Mouse (Mus musculus) midbrain, embryonic 11.5 days (tissue): ENCODE data around the gene Raet1e. TPM values are rescaled to one million over a fixed set of nuclear protein-coding genes. Genes with fewer than 3 reads are reported as not detected.
"Not testable (repeated sequence)": the region's sequence is repeated elsewhere in the genome, so short reads cannot be mapped to it uniquely, and the experiment has no call there.

ENCODE experiments used
- ATAC-seq: fragments of 200-750 bp; cut with Nextera tagmentation; 2 replicates; pipeline ENCODE4 v1.8.0; 2017; ENCODE audit warnings: moderate TSS enrichment, moderate library complexity; ENCODE audit not compliant: low FRiP score
- DNase-seq: peaks from one replicate; pipeline ENCODE4 v3.0.0; 2015; ENCODE audit warnings: low spot score; ENCODE audit errors: missing footprints
- H3K27ac ChIP-seq: fragments of 300-500 bp; sonication (generic); 2 replicates; pipeline ENCODE4 v1.5.1; 2014; ENCODE audit warnings: low read depth, low read length
- H3K27me3 ChIP-seq: fragments of 300-500 bp; sonication (generic); 2 replicates; pipeline ENCODE4 v1.6.1; 2014; ENCODE audit warnings: mild to moderate bottlenecking, low read length, moderate library complexity, mixed read lengths; ENCODE audit not compliant: control insufficient read depth, insufficient read depth
- H3K36me3 ChIP-seq: fragments of 300-500 bp; sonication (generic); 2 replicates; pipeline ENCODE4 v1.6.1; 2014; ENCODE audit warnings: mild to moderate bottlenecking, low read length, moderate library complexity, mixed read lengths; ENCODE audit not compliant: control insufficient read depth, insufficient read depth
- H3K4me1 ChIP-seq: fragments of 300-500 bp; sonication (generic); 2 replicates; pipeline ENCODE4 v1.6.1; 2014; ENCODE audit warnings: low read length; ENCODE audit not compliant: control insufficient read depth, insufficient read depth
- H3K4me2 ChIP-seq: fragments of 300-500 bp; sonication (generic); 2 replicates; pipeline ENCODE4 v1.6.1; 2014; ENCODE audit warnings: mild to moderate bottlenecking, moderate library complexity
- H3K4me3 ChIP-seq: fragments of 300-500 bp; sonication (generic); 2 replicates; pipeline ENCODE4 v1.5.1; 2014; ENCODE audit warnings: low read depth, low read length
- H3K9ac ChIP-seq: fragments of 300-500 bp; sonication (generic); 2 replicates; pipeline ENCODE4 v1.6.1; 2014; ENCODE audit warnings: low read length
- H3K9me3 ChIP-seq: fragments of 300-500 bp; sonication (generic); 2 replicates; pipeline ENCODE4 v1.6.1; 2016; ENCODE audit warnings: low read length; ENCODE audit not compliant: control insufficient read depth
- WGBS: fragments of 180-500 bp; shearing (Covaris S2); extraction: QIAGEN DNeasy Blood & Tissue Kit; methylation state at CpG from one replicate; pipeline ENCODE4 v1.1.7; 2014; 5-methylcytosine and 5-hydroxymethylcytosine counted together
- polyA plus RNA-seq: library from polyadenylated mRNA; unstranded; fragments of >200 nt; fragmentation: Nextera tagmentation; extraction: Ambion mirVana; gene quantifications from 2 replicates; pipeline ENCODE4 v1.2.1, GENCODE M21; 2014

Raet1e gene
- polyA plus RNA-seq, 1 experiment from 2014 or later = 18.4 TPM

GRCm38 (mm10) chr10:22345721-22346120 is 187.4 kb downstream of the Raet1e start:
- not testable (repeated sequence) for H3K9ac ChIP-seq, DNase-seq, H3K4me3 ChIP-seq, H3K27ac ChIP-seq, H3K36me3 ChIP-seq, H3K4me1 ChIP-seq, H3K9me3 ChIP-seq, H3K27me3 ChIP-seq, ATAC-seq, H3K4me2 ChIP-seq
- WGBS = 82% methylated on average over 4 of the region's 4 CpGs

DNA sequence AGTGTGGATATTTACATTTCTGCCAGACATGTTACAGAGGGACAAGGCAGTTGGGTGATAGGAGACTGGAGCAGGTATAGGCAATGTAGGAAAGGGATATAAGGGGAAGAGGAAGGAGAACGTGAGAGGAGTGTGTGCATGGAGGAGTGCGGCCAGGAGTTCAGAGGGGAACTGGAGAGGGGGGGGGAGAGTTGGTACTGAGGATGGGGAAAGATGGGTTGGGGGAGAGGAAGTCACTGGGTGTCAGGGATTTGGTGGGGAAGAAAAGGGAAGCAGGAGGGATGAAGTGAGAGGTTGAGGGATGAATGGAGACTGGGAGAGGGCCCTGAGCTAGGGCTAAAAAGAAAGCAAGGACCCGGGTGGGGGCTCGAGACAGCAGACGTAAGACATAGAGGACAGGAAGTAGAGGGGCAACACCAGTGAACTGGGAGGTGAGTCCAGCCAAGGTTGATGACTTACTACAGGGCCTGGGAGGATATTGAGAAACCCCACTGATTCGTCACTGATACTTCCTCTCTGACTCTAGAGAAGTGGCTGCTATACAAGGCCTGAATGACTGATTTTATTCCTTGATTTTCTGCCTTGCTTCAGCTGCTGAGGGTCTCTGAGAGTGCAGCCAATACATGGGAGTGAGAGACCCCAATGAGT is 195.3 kb downstream of the Raet1e start:
- 91% methylated on average over 6 of the region's 6 CpGs for WGBS
- ATAC-seq, DNase-seq: not testable (repeated sequence)

DNA sequence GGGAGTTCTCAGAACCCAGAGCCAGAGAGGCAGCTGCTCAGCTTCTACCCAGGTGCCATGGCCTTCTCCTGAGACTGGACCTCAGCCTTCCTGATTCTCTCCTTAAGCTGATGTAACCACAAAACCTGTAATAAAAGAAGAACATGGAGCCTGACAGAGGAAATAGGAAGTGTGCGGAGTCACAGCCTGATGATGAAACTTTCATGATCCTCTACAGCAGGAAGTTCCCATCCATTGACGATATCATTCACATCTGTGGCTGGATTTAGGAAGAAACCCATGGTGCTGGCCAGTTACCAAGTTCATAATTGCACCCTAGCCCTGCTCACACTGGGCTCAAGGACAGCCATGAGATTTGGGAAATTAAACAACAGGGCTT is 195.8 kb downstream of the Raet1e start:
- H3K4me3 ChIP-seq, H3K4me2 ChIP-seq, H3K36me3 ChIP-seq, DNase-seq, H3K4me1 ChIP-seq, H3K9ac ChIP-seq, ATAC-seq, H3K27me3 ChIP-seq, H3K9me3 ChIP-seq, H3K27ac ChIP-seq: not testable (repeated sequence)
- 82% methylated on average over 2 of the region's 2 CpGs for WGBS

More for the DNA sequence above, 195.3 kb downstream of the Raet1e start:
- not testable (repeated sequence) for H3K4me2 ChIP-seq, H3K36me3 ChIP-seq, H3K9ac ChIP-seq, H3K27ac ChIP-seq, H3K27me3 ChIP-seq, H3K4me3 ChIP-seq, H3K9me3 ChIP-seq, H3K4me1 ChIP-seq

DNA sequence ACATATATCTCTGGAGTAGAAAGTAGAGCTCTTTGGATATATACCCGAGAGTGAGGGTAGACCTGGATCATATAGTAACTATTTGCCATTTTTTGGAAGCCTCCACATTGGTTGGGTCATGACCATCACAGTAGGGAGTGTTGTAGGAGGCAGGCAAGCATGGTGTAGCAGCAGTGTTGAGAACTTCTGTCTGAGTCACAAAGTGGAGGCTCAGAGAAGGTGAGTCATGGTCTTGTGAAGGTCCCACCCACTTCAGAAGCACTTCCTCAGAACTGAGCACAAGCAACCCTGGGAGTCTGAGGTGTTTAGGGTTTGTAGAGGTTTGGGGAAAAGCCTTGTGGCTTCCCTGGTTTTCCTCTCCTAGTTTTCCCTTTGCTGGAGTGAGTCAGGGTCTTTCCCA is 199.0 kb downstream of the Raet1e start:
- H3K4me2 ChIP-seq, H3K9me3 ChIP-seq, DNase-seq, H3K36me3 ChIP-seq, H3K27ac ChIP-seq, H3K4me3 ChIP-seq, H3K9ac ChIP-seq, ATAC-seq, H3K27me3 ChIP-seq, H3K4me1 ChIP-seq: not testable (repeated sequence)
- WGBS = 77% methylated on average over 1 of the region's 1 CpGs

- not testable (repeated sequence) for H3K36me3 ChIP-seq, H3K4me3 ChIP-seq, DNase-seq, H3K9ac ChIP-seq, H3K27me3 ChIP-seq, ATAC-seq, H3K9me3 ChIP-seq, H3K4me2 ChIP-seq, H3K4me1 ChIP-seq, H3K27ac ChIP-seq
- WGBS = 73% methylated on average over 3 of the region's 3 CpGs
Measured at GRCm38 (mm10) chr10:22360252-22360651, 201.9 kb downstream of the Raet1e start, which contains the start of gene Raet1d. Gene Raet1d (plus strand): TSS chr10:22360552.

- 49% methylated on average over 2 of the region's 2 CpGs for WGBS
- not testable (repeated sequence) for H3K27ac ChIP-seq, ATAC-seq, DNase-seq, H3K9ac ChIP-seq, H3K36me3 ChIP-seq, H3K27me3 ChIP-seq, H3K4me2 ChIP-seq, H3K4me3 ChIP-seq, H3K9me3 ChIP-seq, H3K4me1 ChIP-seq
Measured at GRCm38 (mm10) chr10:22360957-22361356, 202.6 kb downstream of the Raet1e start.

DNA sequence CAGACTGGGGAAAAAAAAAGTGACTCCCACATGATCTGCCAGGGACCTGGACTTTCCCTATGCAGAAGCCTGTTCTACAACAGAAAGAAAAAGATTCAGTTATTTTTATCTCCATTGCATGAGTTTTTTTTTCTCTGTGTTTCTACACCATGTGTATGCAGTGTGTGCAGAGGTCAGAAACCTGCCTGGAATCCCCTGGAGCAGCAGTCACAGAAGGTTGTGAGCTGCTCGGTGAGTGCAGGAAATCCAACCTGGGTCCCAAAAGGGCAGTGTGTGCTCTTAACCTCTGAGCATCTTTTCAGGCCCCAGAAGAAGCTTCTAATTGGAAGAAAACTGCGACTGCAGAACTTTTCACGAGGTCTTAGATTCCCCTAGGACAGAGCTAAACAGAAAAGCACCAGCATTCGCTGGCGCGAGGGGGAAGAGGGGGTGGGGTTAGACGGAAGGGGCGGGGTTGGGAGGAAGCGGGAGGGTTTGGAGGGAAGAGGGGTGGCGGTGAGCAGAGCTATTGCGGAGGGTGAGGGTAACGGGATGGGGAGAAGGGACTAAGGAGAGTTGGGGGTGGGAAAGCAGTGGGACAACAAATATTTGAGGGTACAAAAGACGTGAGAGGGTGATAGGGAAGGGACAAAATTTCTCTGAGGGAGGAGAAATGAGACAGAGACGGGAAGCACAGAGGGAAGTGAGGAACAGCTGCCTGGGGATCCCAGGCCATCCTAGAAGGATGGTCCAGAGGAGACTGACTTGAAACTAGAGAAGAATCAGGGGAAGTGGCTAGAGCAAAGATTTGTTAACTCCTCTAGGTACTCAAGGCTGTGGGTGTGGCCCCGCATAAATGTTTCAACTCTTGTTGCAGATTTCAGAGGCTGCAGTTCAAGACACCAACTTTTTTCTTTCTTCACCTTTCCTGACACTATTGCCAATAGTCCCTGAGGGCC is 203.3 kb downstream of the Raet1e start:
- H3K27ac ChIP-seq, H3K27me3 ChIP-seq, H3K4me3 ChIP-seq, H3K9me3 ChIP-seq, H3K9ac ChIP-seq, H3K36me3 ChIP-seq, H3K4me1 ChIP-seq: not testable (repeated sequence)
- H3K4me2 ChIP-seq = peak overlapping the region; percentile 24; the same call in 1 of the 2 replicates
- WGBS = 2% methylated on average over 9 of the region's 15 CpGs
- DNase-seq (peak; percentile 83), ATAC-seq (peak; percentile 89)

GRCm38 (mm10) chr10:22362466-22362865 is 204.1 kb downstream of the Raet1e start:
- not testable (repeated sequence) for H3K27ac ChIP-seq, H3K36me3 ChIP-seq, H3K9me3 ChIP-seq, H3K4me3 ChIP-seq, DNase-seq, H3K4me2 ChIP-seq, ATAC-seq, H3K9ac ChIP-seq, H3K4me1 ChIP-seq, H3K27me3 ChIP-seq
- WGBS = 94% methylated on average over 2 of the region's 2 CpGs

GRCm38 (mm10) chr10:22364915-22365314 is 206.5 kb downstream of the Raet1e start:
- not testable (repeated sequence) for H3K4me1 ChIP-seq, ATAC-seq, H3K9ac ChIP-seq, H3K4me3 ChIP-seq, H3K36me3 ChIP-seq, H3K27ac ChIP-seq, H3K9me3 ChIP-seq, H3K4me2 ChIP-seq, H3K27me3 ChIP-seq, DNase-seq
- 94% methylated on average over 2 of the region's 2 CpGs for WGBS
